Mouse (Mus musculus): ENCODE measurements around the gene Slc15a3. TPM values are rescaled to one million over a fixed set of nuclear protein-coding genes. Genes with fewer than 3 reads are reported as not detected.

Gene Slc15a3
- total RNA-seq (2023) = 30.3 to 56.1 TPM (median 39.7 TPM) in 4 replicates

GRCm38 (mm10) chr19:10839010-10839892, at the start of gene Slc15a3:
Gene Slc15a3 (plus strand): TSS chr19:10839727.

DNA sequence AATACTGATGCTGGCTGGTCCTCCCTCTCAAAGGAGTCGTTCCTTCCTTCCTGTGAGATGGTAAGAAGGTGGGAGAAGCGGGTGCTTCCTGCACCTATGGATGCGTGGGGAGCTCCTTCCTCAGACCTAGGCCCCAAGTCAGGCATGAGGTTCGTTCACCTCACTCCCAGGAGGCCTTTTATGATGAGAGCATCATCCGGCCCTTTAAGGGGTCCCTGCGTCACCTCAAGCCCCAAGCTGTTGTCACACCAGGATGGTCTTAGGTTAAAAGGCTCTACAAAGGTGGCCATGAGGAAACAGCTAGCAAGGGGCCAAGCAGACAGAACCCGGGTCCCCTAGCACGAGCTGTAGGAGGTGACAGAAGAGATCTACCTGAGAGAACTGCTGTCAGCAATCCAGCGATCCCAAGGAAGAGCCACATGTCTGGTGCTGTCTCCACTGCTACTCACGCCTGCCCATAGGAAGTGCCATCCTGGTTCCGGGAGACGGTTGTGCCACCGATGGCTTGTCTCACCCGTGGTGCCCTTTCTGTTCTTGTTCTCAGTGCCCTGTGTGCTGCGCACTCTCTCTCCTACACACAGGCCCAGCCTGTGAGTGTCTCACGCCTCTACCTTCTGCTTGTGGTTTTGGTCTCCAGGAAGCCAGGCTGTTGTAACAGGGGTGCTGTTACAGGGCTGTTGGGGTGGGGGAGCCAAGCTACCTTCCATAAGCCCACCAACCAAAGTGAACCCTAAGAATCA, 9.9 kb upstream of the Slc15a3 start, which contains the start of gene Cd6:
Gene Cd6 (minus strand): TSS at position 623 of the 740 bp plus-strand sequence.

GRCm38 (mm10) chr19:10869886-10870527, 30.5 kb downstream of the Slc15a3 start, which contains the start of gene Tmem132a:
Gene Tmem132a (minus strand): TSS chr19:10869940.

GRCm38 (mm10) chr19:10881426-10882154, 42.1 kb downstream of the Slc15a3 start, which contains the start of gene Tmem109:
Gene Tmem109 (minus strand): TSS chr19:10882001.

GRCm38 (mm10) chr19:10895016-10895528, 55.5 kb downstream of the Slc15a3 start, which contains the start of gene Prpf19:
Gene Prpf19 (plus strand): TSS chr19:10895231.

Other genes with a start within 250 kb of the Slc15a3 start
- gene Ddb1, start 234.4 kb upstream of the Slc15a3 start, total RNA-seq (2023) = 162 to 176 TPM (median 168 TPM) in 4 replicates
- 3.2 to 6.2 TPM (median 4.1 TPM) in 4 replicates for gene Tkfc, start 234.1 kb upstream of the Slc15a3 start, total RNA-seq (2023)
- gene Vwce, start 205.5 kb upstream of the Slc15a3 start, total RNA-seq (2023) = 0.36 to 1.3 TPM (median 0.75 TPM) in 3 of 4 replicates, not detected in the other
- not detected in 4 replicates for gene Pga5, start 161.7 kb upstream of the Slc15a3 start, total RNA-seq (2023)
- 19.0 to 23.7 TPM (median 23.0 TPM) in 4 replicates for gene Vps37c, start 151.0 kb upstream of the Slc15a3 start, total RNA-seq (2023)
- 1.2 to 3.2 TPM (median 1.6 TPM) in 4 replicates for gene Cd5, start 100.7 kb upstream of the Slc15a3 start, total RNA-seq (2023)
- gene Cd6, start 9.7 kb upstream of the Slc15a3 start, total RNA-seq (2023) = 0.24 to 0.73 TPM in 2 of 4 replicates, not detected in the others
- gene Tmem132a, start 30.2 kb downstream of the Slc15a3 start, total RNA-seq (2023) = 0.28 to 2.0 TPM (median 0.51 TPM) in 4 replicates
- gene Tmem109, start 42.3 kb downstream of the Slc15a3 start, total RNA-seq (2023) = 24.4 to 29.2 TPM (median 25.2 TPM) in 4 replicates
- gene Prpf19, start 55.5 kb downstream of the Slc15a3 start, total RNA-seq (2023) = 107 to 138 TPM (median 121 TPM) in 4 replicates
- gene Zp1, start 80.9 kb downstream of the Slc15a3 start, total RNA-seq (2023) = not detected in 4 replicates
- gene Ptgdr2, start 97.4 kb downstream of the Slc15a3 start, total RNA-seq (2023) = not detected in 4 replicates
- 42.0 to 48.4 TPM (median 45.5 TPM) in 4 replicates for gene Ccdc86, start 109.5 kb downstream of the Slc15a3 start, total RNA-seq (2023)
- gene Ms4a10, start 134.9 kb downstream of the Slc15a3 start, total RNA-seq (2023) = not detected in 4 replicates
- gene Ms4a15, start 153.5 kb downstream of the Slc15a3 start, total RNA-seq (2023) = not detected in 4 replicates
- gene Ms4a18, start 178.3 kb downstream of the Slc15a3 start, total RNA-seq (2023) = not detected in 4 replicates
- gene Ms4a8a, start 241.4 kb downstream of the Slc15a3 start, total RNA-seq (2023) = 0.75 to 0.85 TPM in 2 of 4 replicates, not detected in the others